Mouse (Mus musculus): ENCODE data around the gene Stox2.

The Stox2 gene

DNA sequence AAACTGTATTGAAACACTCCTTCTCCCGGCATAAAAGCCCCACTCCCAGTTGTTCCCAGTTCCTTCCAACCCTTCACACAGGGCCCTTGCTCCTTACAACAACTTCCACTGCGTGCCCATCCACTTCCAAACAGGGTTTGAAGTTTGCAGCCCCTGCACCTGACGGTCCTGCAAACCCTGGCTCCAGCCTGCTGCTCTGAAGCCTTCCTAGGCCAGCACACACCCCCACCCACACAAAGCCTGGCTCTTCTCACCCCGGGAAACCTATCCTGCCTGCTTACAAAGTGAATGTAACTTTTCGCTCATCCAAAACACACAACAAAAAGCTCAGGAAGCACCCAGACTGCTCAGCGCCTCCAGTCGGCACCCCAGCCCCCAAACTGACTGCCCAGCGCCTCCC lies 37.1 kb downstream of the Stox2 start:
- no peak for DNase-seq (ENCODE audit: low spot score)

- no peak for DNase-seq (ENCODE audit: low spot score)
These were observed 41.3 kb downstream of the Stox2 start for GRCm38 (mm10) chr8:47404852-47405251.

- DNase-seq (ENCODE audit: low spot score): no peak
These were observed 53.2 kb downstream of the Stox2 start for GRCm38 (mm10) chr8:47392927-47393326.

- no peak for DNase-seq (ENCODE audit: low spot score)
These were observed 53.9 kb downstream of the Stox2 start for GRCm38 (mm10) chr8:47392290-47392689.

DNA sequence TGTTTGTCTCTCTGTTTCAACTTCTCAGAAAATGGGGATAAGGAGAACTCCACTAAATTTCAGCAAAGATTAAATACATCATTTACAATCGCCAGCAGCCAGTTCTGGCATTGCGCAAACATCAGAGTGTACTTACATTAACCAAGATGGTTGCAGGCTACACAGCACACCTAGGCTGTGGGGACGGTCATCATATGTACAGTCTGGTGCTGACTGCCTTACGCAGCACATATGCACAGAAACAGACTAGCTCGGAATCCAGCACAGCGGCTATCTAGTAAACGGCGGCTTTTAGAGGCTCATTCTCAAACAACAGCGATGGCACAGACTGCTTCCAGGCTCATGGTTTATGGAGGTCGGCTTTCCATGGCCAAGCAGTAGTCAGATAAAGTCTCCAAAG lies 54.3 kb downstream of the Stox2 start:
- no peak for DNase-seq (ENCODE audit: low spot score)

- no peak for DNase-seq (ENCODE audit: low spot score)
These were observed 56.7 kb downstream of the Stox2 start for GRCm38 (mm10) chr8:47389430-47389829.

GRCm38 (mm10) chr8:47388171-47388570 lies 58.0 kb downstream of the Stox2 start:
- no peak for DNase-seq (ENCODE audit: low spot score)

GRCm38 (mm10) chr8:47385810-47386209 lies 60.4 kb downstream of the Stox2 start:
- DNase-seq (ENCODE audit: low spot score): no peak

DNA sequence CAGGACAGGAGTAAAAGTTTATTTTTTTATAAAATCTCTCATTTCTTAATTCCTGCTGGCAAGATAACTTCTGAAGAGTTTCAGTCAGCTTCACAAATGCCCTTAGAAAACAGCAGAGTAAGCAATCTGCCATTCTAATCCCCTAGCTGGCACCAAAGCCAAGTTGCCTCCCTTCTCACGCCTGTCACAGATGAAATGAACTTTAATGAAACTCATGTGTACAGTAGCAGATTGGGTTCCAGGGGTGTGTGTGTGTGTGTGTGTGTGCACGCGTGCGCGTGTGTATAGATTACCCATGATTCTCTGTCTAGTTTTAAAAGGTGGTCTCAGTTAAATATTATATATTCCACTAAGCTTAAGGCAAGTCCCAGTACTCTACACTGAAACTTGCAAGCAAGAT lies 62.0 kb downstream of the Stox2 start:
- DNase-seq (ENCODE audit: low spot score): no peak

- no peak for DNase-seq (ENCODE audit: low spot score)
These were observed 62.5 kb downstream of the Stox2 start for GRCm38 (mm10) chr8:47383632-47384031.

GRCm38 (mm10) chr8:47381216-47381615 lies 64.9 kb downstream of the Stox2 start:
- no peak for DNase-seq (ENCODE audit: low spot score)

GRCm38 (mm10) chr8:47380725-47381124 lies 65.4 kb downstream of the Stox2 start:
- DNase-seq (ENCODE audit: low spot score): no peak

DNA sequence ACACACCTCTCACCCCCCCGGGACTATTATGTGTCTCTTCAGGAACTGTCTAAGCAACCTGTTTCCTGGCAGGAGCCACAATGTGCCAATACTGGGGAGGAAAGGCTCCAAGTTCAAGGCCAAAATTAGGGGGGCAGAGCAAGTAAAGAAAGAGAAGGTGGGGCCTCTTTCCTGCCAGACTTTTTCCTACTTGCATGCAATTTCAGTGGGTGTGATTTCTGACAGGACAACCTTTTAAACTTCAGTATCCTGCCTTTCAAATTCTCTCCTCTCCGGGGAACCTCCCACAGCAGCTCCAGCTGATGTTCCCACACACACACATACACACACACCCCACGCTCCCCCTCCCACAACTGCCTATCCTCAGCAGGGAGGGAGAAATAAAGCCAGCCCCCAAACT lies 66.1 kb downstream of the Stox2 start:
- no peak for DNase-seq (ENCODE audit: low spot score)

DNA sequence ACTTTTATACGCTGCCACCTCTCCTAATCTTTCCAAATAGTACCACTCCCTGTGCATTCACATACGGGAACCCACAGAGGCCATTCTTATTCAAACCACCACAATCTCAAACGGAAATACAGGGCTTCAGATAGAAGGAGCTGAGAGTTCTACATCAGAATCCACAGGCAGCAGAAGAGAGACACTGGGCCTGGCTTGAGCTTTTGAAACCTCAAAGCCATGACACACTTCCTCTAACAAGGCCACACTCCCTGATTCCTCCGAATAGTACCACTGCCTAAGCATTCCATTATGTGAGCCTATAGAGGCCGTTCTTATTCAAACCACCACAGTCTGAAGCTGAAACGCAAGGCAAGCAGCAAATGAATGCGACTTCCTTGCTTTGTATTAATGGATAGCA lies 69.5 kb downstream of the Stox2 start:
- DNase-seq (ENCODE audit: low spot score): no peak

DNA sequence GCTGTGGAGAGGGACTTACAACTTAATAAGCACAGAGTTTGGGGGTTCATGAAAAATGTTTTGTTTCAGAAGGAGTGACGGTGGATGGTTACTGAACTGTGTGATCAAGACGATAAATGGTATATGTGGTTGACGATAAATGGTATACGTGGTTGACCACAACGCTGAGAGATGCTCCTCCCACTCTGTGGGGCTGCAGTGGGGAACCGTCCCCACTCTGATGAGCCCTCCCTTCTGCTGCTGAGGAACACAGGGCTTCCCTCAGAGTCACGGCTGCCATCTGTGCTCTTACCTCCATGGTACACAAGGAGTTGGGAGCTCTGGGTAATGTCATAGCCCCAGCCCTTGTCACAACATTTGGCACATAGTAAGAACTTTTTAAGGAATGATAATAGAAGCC lies 72.4 kb downstream of the Stox2 start:
- DNase-seq (ENCODE audit: low spot score): no peak

DNA sequence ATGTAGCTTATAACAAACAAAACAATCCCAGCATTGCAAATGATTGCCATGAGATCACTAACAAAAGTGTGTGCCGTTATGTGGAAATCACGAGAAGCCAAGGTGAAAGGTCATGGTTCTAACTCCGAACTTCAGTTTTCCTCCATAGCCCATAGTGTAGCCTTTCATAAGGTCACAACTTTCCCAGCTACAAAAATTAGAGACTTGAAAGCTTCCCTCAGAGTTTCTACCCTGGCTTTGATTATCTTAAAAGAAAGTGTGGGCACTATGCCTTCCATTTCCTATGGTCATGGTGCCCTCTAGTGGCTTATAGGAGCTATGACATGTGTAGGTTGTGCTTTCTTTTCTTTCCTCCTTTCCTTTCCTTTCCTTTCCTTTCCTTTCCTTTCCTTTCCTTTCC lies 74.6 kb downstream of the Stox2 start:
- DNase-seq (ENCODE audit: low spot score): no peak

- no peak for DNase-seq (ENCODE audit: low spot score)
These were observed 75.1 kb downstream of the Stox2 start for GRCm38 (mm10) chr8:47371081-47371480.

DNA sequence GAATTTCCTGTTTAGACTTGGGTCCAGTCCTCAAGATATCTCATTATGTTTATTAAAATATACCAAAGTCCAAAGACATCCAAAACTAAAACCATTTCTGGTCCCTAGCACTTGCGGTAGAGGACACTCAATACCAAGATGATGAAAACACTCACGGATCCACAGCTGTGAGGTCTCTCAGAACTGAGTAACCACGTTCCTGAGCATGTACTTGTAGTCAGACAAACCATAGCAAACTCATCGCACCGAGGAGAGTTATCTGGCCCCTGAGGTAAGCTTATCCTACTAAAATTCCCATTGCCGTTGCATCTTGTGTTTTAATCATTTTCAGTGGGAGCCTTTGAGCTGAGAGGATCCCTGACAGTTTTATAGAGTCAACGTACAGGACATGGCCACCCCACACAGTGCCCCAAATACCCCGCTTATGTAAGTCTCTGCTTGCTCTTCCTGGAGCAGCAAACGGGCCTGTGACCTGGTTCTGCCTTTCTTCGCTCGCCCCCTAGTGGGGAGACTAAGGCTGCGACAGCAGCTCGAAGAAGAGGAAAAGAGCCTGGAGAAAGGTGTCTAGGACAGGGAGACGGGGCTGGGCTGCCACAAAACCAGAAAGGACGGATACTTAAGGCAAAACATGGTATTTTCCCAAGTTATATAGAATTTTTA lies 75.6 kb downstream of the Stox2 start:
- peak; percentile 64 for DNase-seq (ENCODE audit: low spot score)

DNA sequence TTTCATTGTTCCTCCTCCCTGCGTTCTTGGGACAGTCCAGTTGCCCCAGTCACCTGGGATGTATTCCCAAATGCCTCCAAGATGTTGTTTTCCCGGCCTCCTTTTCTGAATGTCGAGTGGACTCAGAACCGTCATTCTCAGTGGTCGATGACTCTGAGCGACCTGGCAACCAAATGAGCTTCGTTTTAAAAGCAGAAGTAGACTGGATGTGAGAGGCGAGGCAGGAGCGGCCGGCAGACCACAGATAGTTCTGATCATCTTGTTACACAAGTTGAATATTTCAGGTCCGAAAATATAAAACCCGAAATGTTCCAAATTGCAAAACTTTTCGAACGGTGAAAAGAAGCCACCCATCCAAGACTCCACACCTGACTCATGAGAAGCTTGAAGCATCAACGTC lies 76.2 kb downstream of the Stox2 start:
- DNase-seq (ENCODE audit: low spot score): no peak

DNA sequence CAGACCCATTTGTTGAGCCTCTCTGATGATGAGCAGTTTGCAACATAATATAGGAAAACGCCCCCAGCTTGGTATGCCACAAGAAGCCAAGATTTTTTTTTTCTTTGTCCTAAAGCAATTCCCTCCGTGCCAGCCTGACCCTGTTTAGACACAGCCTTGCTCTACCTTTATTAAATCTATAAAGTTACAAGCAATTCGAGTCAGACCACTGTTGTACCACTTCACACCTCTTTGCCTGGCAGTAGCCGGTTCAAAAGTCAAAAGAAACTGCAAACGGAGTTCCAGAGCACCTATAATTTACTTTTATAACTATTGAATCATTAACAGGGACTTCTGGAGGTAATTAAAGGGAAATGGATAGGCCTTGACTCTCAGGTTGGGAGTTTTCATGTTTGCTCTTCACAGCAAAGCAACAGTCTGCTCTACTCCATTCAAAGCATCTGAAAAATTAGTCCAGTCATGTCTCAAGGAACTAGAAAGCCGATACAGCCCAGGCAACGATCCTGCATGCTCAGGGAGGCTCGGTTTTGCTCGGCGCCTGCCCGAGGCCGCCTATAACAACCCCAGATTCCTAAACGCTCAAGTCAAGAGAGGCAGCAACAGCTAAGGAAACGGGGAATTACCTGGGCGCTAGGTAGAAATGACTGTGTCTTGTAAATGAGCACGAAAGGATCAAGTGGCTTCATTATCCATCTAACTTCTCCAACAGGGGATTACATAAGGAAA lies 77.0 kb downstream of the Stox2 start:
- no peak for DNase-seq (ENCODE audit: low spot score)

DNA sequence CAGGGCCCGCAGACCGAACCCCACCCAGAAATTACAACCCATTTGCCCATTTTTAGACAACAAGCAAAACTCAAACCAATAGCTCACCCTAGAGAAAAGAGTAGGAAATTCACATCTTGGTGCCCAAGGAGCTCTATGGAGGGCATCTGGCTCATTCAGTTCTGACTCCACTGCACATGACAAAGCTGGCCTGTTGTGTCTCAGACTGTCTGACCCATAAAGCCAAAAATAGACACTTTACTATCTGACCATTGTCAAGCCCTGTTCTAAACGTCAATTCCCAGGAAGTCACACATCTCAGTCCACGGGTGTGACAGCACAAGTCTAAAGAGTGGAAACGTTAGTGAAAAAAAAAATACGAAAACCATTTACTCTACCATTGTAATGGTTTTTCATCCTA lies 79.1 kb downstream of the Stox2 start:
- DNase-seq (ENCODE audit: low spot score): no peak

DNA sequence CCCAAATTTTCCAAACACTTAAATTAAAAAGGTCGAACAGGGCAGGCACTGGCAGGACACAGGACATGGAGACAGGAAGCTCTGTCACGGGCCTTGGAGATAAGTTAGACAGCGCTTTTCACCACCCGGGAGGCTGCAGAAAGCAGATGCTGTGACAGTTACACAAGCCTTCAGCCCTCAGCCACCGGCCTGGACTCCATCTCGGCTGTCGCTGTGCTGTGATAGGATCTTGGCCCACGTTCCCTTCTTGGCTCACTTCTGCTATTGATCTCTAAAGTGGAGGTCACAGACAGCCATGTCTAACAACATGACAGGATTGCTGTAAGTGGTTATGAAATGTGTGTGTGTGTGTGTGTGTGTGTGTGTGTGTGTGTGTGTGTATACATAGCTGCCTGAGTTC lies 82.9 kb downstream of the Stox2 start:
- peak; percentile 15 for DNase-seq (ENCODE audit: low spot score)

GRCm38 (mm10) chr8:47355340-47355906 lies 90.7 kb downstream of the Stox2 start:
- no peak for DNase-seq (ENCODE audit: low spot score)

Measured in yolk sac, embryonic 10.5 days (tissue).